Mouse (Mus musculus): ENCODE data around the gene Cnga3. TPM values are rescaled to one million over a fixed set of nuclear protein-coding genes. Genes with fewer than 3 reads are reported as not detected.

Gene Cnga3
- polyA plus RNA-seq (2015; fragmentation: Nextera tagmentation; extraction: Ambion mirVana), result 0.08 TPM in 2 replicates

- whole genome bisulfite sequencing, result 52% methylated on average over 1 of the region's 1 CpGs
- no peaks in the 10 kb centered on the region for H3K36me3 ChIP-seq
- H3K4me3 ChIP-seq (replicated peaks), result no peak within 1 kb of the TSS
- 0 out of 2 replicates have a peak, but pooled peaks cover 2% of the 10 kb centered on the region for H3K4me1 ChIP-seq (replicated peaks)
- H3K27ac ChIP-seq, result no peak within 1 kb of the TSS
- H3K4me2 ChIP-seq (replicated peaks), result no peak within 1 kb of the TSS
- no peaks in the 10 kb centered on the region for H3K27me3 ChIP-seq (replicated peaks)
- H3K9ac ChIP-seq, result no peak within 1 kb of the TSS
- no peak for ATAC-seq
- no peaks in the 10 kb centered on the region for H3K9me3 ChIP-seq
Measured at GRCm38 (mm10) chr1:37214144-37214543, at the start of gene Cnga3. Cnga3 (plus strand) TSS chr1:37214434.

GRCm38 (mm10) chr1:37166066-37166465, 48.2 kb upstream of the Cnga3 start:
- Histone ChIP-seq H3K36me3 (no peaks in the 10 kb centered on the region), H3K9ac (no peak overlapping the region), H3K4me2 (replicated peaks) (no peak overlapping the region), H3K4me3 (replicated peaks) (no peak overlapping the region), H3K27me3 (replicated peaks) (no peaks in the 10 kb centered on the region), H3K27ac (no peak overlapping the region), H3K4me1 (replicated peaks) (no peaks in the 10 kb centered on the region), H3K9me3 (no peaks in the 10 kb centered on the region)
- 35% methylated on average over 6 of the region's 6 CpGs for WGBS
- no peak for ATAC-seq

- H3K27me3 ChIP-seq (replicated peaks), result no peaks in the 10 kb centered on the region
- H3K4me1 ChIP-seq (replicated peaks), result no peaks in the 10 kb centered on the region
- ATAC-seq, result no peak
- H3K4me3 ChIP-seq (replicated peaks), result no peak overlapping the region
- H3K36me3 ChIP-seq, result no peaks in the 10 kb centered on the region
- no peak overlapping the region for H3K9ac ChIP-seq
- WGBS, result 79% methylated on average over 7 of the region's 7 CpGs
- no peak overlapping the region for H3K27ac ChIP-seq
- H3K9me3 ChIP-seq, result no peaks in the 10 kb centered on the region
- H3K4me2 ChIP-seq (replicated peaks), result no peak overlapping the region
Measured at GRCm38 (mm10) chr1:37167918-37168317, 46.3 kb upstream of the Cnga3 start.

GRCm38 (mm10) chr1:37177874-37178273, 36.4 kb upstream of the Cnga3 start:
- Histone ChIP-seq H3K4me2 (replicated peaks) (no peak overlapping the region), H3K9ac (no peak overlapping the region), H3K27me3 (replicated peaks) (no peaks in the 10 kb centered on the region), H3K9me3 (no peaks in the 10 kb centered on the region), H3K27ac (no peak overlapping the region), H3K4me1 (replicated peaks) (no peaks in the 10 kb centered on the region), H3K36me3 (no peaks in the 10 kb centered on the region), H3K4me3 (replicated peaks) (no peak overlapping the region)
- 87% methylated on average over 2 of the region's 2 CpGs for WGBS
- no peak for ATAC-seq

GRCm38 (mm10) chr1:37179852-37180251, 34.4 kb upstream of the Cnga3 start:
- no peak for ATAC-seq
- Histone ChIP-seq H3K9ac (no peak overlapping the region), H3K27ac (no peak overlapping the region), H3K36me3 (no peaks in the 10 kb centered on the region), H3K4me2 (replicated peaks) (no peak overlapping the region), H3K4me1 (replicated peaks) (no peaks in the 10 kb centered on the region), H3K27me3 (replicated peaks) (no peaks in the 10 kb centered on the region), H3K9me3 (no peaks in the 10 kb centered on the region), H3K4me3 (replicated peaks) (no peak overlapping the region)
- WGBS, result 79% methylated on average over 5 of the region's 5 CpGs

- Histone ChIP-seq H3K4me2 (replicated peaks) (no peak overlapping the region), H3K36me3 (no peaks in the 10 kb centered on the region), H3K4me1 (replicated peaks) (0 out of 2 replicates have a peak, but pooled peaks cover 4% of the 10 kb centered on the region), H3K4me3 (replicated peaks) (no peak overlapping the region), H3K9me3 (no peaks in the 10 kb centered on the region), H3K27me3 (replicated peaks) (no peaks in the 10 kb centered on the region), H3K9ac (no peak overlapping the region), H3K27ac (no peak overlapping the region)
- ATAC-seq, result no peak
- 73% methylated on average over 6 of the region's 6 CpGs for WGBS
Measured at GRCm38 (mm10) chr1:37187050-37187449, 27.2 kb upstream of the Cnga3 start.

GRCm38 (mm10) chr1:37194607-37195006, 19.6 kb upstream of the Cnga3 start:
- no peaks in the 10 kb centered on the region for H3K4me1 ChIP-seq (replicated peaks)
- H3K4me3 ChIP-seq (replicated peaks), result no peak overlapping the region
- H3K27me3 ChIP-seq (replicated peaks), result no peaks in the 10 kb centered on the region
- H3K27ac ChIP-seq, result no peak overlapping the region
- no peaks in the 10 kb centered on the region for H3K9me3 ChIP-seq
- 59% methylated on average over 4 of the region's 4 CpGs for WGBS
- no peaks in the 10 kb centered on the region for H3K36me3 ChIP-seq
- no peak for ATAC-seq
- H3K9ac ChIP-seq, result no peak overlapping the region
- H3K4me2 ChIP-seq (replicated peaks), result no peak overlapping the region

- 82% methylated on average over 4 of the region's 4 CpGs for WGBS
- H3K9me3 ChIP-seq, result no peaks in the 10 kb centered on the region
Measured at GRCm38 (mm10) chr1:37201406-37201805, 12.8 kb upstream of the Cnga3 start.

GRCm38 (mm10) chr1:37207743-37208142, 6.5 kb upstream of the Cnga3 start:
- no peaks in the 10 kb centered on the region for H3K4me1 ChIP-seq (replicated peaks)
- 56% methylated on average over 8 of the region's 8 CpGs for WGBS
- H3K4me3 ChIP-seq (replicated peaks), result no peak overlapping the region
- no peak overlapping the region for H3K9ac ChIP-seq
- H3K27ac ChIP-seq, result no peak overlapping the region
- no peaks in the 10 kb centered on the region for H3K9me3 ChIP-seq
- no peak overlapping the region for H3K4me2 ChIP-seq (replicated peaks)
- no peaks in the 10 kb centered on the region for H3K27me3 ChIP-seq (replicated peaks)
- no peaks in the 10 kb centered on the region for H3K36me3 ChIP-seq
- no peak for ATAC-seq

More at GRCm38 (mm10) chr1:37201406-37201805, 12.8 kb upstream of the Cnga3 start:
- no peaks in the 10 kb centered on the region for H3K4me1 ChIP-seq (replicated peaks)
- no peak overlapping the region for H3K4me2 ChIP-seq (replicated peaks)
- no peak overlapping the region for H3K27ac ChIP-seq
- no peak overlapping the region for H3K4me3 ChIP-seq (replicated peaks)
- H3K9ac ChIP-seq, result no peak overlapping the region
- no peaks in the 10 kb centered on the region for H3K36me3 ChIP-seq
- ATAC-seq, result no peak
- H3K27me3 ChIP-seq (replicated peaks), result no peaks in the 10 kb centered on the region

- Histone ChIP-seq H3K27ac (no peak overlapping the region), H3K4me2 (replicated peaks) (no peak overlapping the region), H3K36me3 (no peaks in the 10 kb centered on the region), H3K9ac (no peak overlapping the region), H3K4me3 (replicated peaks) (no peak overlapping the region), H3K9me3 (no peaks in the 10 kb centered on the region), H3K27me3 (replicated peaks) (no peaks in the 10 kb centered on the region), H3K4me1 (replicated peaks) (no peaks in the 10 kb centered on the region)
- WGBS, result 93% methylated on average over 9 of the region's 9 CpGs
- ATAC-seq, result no peak
Measured at GRCm38 (mm10) chr1:37212375-37212774, 1.9 kb upstream of the Cnga3 start.

- 6% methylated on average over 14 of the region's 14 CpGs for WGBS
- H3K27ac ChIP-seq, result no peak overlapping the region
- H3K9ac ChIP-seq, result no peak overlapping the region
- H3K4me2 ChIP-seq (replicated peaks), result no peak overlapping the region
- no peaks in the 10 kb centered on the region for H3K9me3 ChIP-seq
- 0 out of 2 replicates have a peak, but pooled peaks cover 6% of the 10 kb centered on the region for H3K4me1 ChIP-seq (replicated peaks)
- no peaks in the 10 kb centered on the region for H3K27me3 ChIP-seq (replicated peaks)
- H3K36me3 ChIP-seq, result no peaks in the 10 kb centered on the region
- peak; percentile 58; the same call in 1 of the 2 replicates for ATAC-seq
- no peak overlapping the region for H3K4me3 ChIP-seq (replicated peaks)
Measured at GRCm38 (mm10) chr1:37218386-37218785, 4.2 kb downstream of the Cnga3 start.

GRCm38 (mm10) chr1:37219593-37219992, 5.4 kb downstream of the Cnga3 start:
- 0 out of 2 replicates have a peak, but pooled peaks cover 6% of the 10 kb centered on the region for H3K4me1 ChIP-seq (replicated peaks)
- H3K27me3 ChIP-seq (replicated peaks), result no peaks in the 10 kb centered on the region
- no peak overlapping the region for H3K27ac ChIP-seq
- no peaks in the 10 kb centered on the region for H3K36me3 ChIP-seq
- H3K4me2 ChIP-seq (replicated peaks), result no peak overlapping the region
- ATAC-seq, result no peak
- H3K9me3 ChIP-seq, result no peaks in the 10 kb centered on the region
- no peak overlapping the region for H3K9ac ChIP-seq
- no peak overlapping the region for H3K4me3 ChIP-seq (replicated peaks)
- 86% methylated on average over 5 of the region's 5 CpGs for WGBS

- H3K36me3 ChIP-seq, result no peaks in the 10 kb centered on the region
- H3K4me1 ChIP-seq (replicated peaks), result 0 out of 2 replicates have a peak, but pooled peaks cover 6% of the 10 kb centered on the region
- H3K9ac ChIP-seq, result no peak overlapping the region
- H3K27me3 ChIP-seq (replicated peaks), result no peaks in the 10 kb centered on the region
- no peak overlapping the region for H3K4me2 ChIP-seq (replicated peaks)
- H3K4me3 ChIP-seq (replicated peaks), result no peak overlapping the region
- H3K9me3 ChIP-seq, result no peaks in the 10 kb centered on the region
- H3K27ac ChIP-seq, result no peak overlapping the region
- peak; percentile 76 for ATAC-seq
- WGBS, result 38% methylated on average over 6 of the region's 6 CpGs
Measured at GRCm38 (mm10) chr1:37220134-37220907, 6.1 kb downstream of the Cnga3 start.
